Mouse (Mus musculus) layer of hippocampus, postnatal 36 days (tissue): ENCODE results near the gene Cdca7. TPM values are rescaled to one million over a fixed set of nuclear protein-coding genes. Genes with fewer than 3 reads are reported as not detected.

Experiments used
- DNase-seq, 2 experiments: peaks; one replicate each; pipeline ENCODE4 v3.0.0; 2022
- total RNA-seq, 2 experiments: library from RNA; stranded (reverse); gene quantifications; 2 replicates each; pipeline ENCODE4 v1.2.3; 2021

Gene Cdca7
- 1 to 10 TPM; 6.3 to 6.7 TPM for total RNA-seq

DNA sequence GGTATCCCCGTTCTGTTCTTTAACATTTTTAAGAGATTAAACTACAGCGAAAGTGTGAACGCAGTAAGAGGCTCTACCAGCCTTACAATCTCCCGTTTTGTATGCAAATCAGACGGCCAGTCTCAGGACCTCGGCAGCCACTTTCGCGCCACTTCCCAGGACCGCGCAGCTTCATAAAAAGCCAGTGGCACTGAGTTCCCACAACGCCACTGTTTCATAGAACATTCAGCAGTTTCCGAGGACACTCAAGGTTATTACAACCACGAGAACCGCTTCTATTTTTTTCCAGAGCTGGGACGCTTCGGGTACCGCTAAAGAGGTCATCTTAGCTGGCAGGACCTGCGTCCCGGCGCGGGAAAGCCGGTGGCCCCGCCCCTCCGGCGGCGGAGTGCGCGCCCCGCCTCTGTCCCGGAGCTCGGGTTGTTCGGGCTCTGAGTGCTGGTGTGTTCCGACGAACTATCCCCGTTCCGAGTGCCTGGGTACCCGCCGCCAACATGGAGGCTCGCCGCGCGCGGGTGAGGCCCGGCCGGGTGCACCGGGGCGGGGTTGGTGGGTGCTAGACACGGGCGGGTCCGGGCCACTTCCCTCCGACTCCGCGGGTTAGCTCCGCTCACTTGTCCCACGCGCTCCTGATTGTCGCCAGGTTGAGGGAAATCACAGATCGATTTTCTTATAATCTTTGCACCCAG lies at the start of gene Cdca7:
Gene Cdca7 (plus strand): TSS at position 363 of the 689 bp plus-strand sequence.
- DNase-seq, result peak; percentile 72 to 74

DNA sequence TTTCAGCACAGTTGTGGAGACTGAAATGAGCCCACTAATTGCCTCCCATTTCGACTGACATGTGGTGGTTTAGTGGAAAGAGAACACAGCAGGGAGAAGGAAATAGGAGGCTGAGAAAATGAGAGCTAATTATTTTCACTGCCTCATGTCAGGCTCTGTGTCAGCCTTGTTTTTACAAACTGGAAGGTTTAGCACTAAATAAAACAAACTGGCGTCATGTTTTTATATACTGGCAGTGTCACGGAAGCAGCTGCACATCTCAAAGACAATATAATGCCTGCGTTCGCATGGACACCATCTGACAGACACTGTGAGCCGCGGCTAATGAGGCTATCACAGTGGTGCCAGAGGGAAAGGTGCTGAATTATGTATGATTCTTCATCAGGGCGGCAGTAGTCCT lies 49.2 kb upstream of the Cdca7 start:
- DNase-seq, result peak in 1 of 2 experiments; percentile 18

DNA sequence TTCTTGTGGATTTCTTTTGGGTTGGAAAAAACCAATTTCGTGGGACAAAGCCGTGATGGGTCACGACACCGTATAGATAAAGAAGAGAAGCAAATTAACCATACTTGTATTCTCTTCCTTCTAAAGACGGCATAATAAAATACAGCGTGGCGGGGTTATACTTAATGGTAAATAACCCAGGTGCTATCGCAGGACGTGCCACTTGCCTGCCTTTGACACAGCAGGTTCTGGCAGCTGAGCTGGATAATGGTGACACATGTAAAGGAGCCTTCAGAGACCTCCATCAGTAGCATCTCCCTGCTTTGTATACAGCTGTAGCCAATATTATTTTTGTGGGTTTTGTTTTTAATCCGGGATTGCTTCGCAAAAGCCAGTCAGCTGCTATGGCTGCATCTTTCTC lies 48.7 kb upstream of the Cdca7 start:
- DNase-seq, result no peak

DNA sequence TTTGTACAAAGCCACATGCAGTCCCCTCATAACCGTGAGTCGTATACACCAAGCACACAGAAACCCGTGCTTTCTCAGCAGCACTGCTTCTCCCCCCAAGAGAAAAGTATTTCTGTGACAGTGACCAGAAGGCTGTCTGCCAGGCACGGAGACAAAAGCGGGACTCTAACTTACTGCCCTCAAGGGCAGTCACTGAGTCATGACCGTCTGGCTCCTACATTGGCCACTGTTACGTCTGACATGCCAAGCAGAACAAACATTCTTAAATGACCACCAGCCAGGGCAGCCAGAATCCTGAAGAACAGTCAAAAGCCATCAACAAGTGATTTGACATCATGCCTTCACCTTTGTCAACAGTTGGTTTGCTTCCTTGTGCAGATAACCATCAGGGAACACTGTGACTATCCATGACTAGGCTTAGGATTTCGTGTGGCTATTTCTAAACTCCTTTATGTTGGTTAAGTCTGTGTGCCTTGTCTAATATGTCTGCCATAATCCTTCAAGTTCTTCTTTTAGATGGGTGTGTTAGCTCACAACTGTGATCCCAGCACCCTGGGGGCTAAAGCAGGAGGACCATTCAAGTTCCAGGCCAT lies 36.9 kb upstream of the Cdca7 start:
- no peak for DNase-seq

DNA sequence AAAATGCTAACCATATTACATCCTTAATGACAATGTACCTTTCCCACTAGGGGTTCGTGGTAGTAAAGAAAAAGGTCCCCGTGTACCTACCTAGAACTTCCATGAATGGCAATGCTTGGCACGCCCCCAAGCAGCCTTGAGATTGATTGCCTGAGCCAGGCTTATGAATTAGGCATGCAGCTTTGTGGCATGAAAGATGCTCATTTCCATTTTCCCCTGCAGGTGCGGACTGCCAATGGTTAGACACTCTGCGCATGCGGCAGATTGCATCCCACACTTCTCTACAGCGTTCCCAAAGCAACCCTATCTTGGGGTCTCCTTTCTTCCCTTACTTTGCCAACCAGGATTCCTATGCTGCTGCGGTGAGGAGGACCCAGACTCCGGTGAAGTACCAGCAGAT lies 34.9 kb upstream of the Cdca7 start:
- DNase-seq, result no peak

DNA sequence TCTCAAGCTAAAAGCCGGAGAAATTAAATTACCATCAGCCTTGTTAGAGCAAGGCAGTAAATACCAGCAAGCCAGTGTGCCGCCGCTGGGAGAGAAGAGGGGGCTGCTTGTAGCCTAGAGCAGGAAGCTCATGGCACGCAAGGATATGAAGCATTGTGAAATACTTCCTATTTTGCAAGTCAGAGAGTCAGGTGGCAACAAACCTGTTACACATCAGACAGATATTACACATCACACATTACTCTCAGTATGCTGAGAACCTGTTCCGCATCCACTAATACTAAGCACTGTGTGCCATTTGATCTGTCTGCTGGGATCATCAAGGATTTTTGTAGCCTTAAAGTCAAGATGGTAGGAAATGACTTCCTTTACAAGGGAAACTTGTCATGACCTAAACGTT lies 33.1 kb upstream of the Cdca7 start:
- DNase-seq, result no peak

DNA sequence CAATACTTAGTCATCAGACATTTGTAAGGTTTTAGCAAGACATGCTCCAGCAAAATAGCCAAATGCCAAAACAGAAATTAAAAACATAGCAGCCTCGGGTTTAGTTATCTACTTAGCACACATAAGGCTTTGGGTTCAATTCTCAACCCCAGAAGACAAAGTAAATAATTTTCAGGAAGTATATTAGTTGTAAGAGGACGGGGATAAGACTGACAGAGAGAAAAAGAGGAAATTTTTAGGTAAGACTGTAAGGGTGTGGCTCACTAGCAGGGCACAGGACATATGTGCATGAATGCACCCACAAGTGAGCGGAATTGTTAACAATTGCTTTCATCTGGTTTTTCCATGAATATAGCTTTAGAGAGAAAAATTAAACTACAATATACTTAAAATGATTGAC lies 32.0 kb upstream of the Cdca7 start:
- no peak for DNase-seq

DNA sequence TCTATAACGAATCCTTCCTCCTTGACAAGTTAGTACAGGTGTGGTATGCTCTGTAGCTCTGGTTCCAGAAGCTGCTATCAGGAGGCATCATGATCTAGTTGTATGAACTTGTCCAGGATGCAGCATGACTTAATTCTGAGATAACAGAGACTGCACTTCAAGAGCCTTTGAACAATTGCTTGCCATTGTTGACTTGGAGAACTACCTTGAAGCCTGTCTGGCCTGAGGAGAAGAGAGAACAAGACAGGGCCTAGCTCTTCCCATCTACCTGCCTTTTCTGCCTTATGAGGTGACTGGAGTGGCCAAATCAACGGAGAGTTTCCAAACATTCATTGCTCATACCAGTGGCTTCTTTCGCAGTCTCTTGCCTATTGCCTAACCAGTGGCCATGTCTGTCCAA lies 29.9 kb upstream of the Cdca7 start:
- no peak for DNase-seq

DNA sequence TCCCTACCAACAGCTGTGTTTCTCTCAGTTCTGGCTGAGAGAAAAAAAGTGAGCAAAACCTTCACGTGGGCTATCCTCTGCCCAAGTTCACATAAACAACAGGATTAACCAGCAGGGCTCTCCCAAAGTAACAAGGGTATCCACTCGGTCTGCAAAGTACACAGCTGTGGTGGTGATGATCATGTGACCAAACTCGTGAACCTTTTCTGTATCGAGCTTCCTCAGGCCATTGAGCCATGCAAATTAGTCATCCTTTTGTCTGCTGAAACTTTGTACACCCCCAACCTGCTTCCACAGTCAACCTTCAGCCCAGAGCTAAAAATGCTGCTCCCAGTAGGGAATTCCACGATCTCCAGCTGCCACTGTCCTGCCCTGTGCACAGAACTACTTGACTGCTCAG lies 29.3 kb upstream of the Cdca7 start:
- DNase-seq, result no peak

DNA sequence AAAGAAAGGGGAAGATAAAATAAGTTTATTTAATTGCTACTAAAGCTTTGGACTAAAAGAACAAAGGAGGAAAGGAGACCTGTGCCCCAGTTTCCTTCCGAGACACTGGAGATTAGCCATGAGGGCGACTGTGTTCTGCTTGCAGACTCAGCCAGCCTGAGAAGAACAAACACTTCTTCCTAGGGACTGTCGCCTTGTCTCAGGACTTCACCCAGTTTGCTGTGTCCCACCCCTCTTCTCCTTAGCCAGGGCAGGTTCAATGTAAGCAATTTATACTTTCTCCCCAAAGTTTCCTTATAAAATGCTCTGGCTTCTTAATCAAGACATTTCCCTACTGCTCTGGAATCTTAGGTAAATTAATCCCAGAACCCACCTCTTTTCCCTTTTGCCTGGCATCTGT lies 22.4 kb upstream of the Cdca7 start:
- no peak for DNase-seq

DNA sequence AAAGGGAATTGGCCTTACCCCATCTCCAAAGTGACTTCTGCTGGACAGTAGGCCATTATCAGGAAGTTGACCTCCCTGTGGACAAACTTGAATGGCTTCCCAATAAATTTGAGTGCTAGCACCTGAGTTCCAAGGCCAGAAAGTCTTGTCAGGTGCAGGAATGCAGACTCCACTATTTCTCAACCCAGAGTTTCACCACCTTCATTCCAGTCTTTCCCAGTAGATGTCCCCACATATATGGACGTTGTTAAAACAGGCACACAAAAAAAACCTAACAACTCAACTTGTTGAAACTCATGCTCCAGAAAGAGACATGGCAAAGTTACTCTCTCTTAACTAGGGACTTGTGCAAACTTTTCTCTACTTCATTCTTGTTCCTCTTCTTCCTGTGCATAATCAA lies 19.8 kb upstream of the Cdca7 start:
- DNase-seq, result no peak

DNA sequence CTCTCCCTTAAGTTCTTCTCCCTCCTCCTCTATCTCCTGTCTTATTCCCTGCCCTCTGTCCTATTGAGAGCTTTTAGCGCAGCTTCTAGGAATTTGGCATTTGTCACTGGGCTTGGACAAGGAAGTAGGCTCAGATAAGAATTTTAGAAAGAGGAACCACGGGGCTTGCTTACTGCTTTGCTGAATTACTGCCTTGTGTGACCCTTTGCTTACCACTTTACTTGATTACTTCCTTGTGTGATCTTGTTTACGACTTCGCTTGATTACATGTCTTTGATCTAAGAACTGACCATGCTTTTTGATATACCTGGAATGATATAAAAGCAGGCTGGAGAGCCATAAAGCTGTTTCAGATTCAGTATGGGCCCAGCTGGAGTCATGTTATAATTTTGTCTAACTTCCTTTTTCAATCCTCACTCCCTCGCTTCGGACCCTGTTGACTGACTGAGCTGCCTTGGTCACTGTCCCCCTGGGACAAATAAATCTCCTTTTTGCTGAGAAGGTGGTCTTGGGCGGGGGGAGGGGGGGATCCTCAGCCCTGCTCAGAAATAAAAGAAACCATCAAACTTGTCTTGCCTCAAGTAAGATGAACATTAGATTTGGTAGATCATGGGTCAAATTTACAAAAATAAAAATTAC lies 11.5 kb upstream of the Cdca7 start:
- DNase-seq, result no peak

DNA sequence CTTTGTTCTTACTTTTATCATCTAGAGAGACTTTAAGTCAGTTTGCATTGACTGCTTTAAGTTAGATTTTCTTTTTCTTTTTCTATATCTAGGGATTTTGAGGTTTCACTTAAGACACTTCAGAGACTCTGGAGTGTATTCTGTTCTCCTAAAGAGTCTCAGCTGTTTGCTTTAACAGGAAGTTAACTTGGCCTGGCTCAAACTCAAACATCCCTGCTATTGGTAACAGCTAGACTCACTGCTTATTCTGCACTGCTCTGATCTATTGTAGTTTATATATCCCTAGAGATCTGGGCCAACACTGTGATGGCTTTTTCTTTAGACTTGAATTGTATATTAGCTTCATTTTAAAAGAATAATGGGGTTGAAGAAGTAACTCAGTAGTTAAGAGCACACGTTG lies 8.4 kb upstream of the Cdca7 start:
- no peak for DNase-seq

DNA sequence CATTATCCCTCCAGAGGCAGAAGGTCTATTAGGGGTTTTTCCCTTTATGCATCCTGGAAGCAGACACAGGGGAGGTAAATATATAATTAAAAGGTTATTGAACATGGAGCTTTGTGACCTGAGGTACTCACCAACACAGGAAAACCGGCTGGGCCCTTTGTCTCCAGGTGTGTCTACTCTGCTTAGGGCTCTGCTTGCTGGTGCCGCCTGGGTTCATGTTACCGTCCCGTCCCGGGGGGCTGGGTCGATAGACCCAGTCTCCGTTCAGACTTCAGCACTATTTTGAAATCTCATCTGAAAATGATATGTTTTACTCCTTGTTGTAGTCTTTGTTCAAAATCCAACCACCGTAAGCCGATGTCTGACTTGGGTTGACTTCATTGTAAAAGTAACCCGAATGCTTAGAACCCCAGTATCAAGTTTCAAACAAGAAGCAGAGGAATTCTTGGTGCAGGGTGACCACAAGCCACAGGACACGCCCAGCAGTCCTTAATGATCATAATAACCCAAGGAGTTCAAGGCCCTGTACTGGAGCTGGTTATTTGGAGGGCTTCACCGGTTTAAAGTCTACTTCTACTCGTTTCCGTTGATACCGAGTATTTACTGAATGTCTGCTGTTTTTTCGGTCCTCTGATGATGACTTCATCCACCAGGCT lies 4.4 kb upstream of the Cdca7 start:
- DNase-seq, result no peak

DNA sequence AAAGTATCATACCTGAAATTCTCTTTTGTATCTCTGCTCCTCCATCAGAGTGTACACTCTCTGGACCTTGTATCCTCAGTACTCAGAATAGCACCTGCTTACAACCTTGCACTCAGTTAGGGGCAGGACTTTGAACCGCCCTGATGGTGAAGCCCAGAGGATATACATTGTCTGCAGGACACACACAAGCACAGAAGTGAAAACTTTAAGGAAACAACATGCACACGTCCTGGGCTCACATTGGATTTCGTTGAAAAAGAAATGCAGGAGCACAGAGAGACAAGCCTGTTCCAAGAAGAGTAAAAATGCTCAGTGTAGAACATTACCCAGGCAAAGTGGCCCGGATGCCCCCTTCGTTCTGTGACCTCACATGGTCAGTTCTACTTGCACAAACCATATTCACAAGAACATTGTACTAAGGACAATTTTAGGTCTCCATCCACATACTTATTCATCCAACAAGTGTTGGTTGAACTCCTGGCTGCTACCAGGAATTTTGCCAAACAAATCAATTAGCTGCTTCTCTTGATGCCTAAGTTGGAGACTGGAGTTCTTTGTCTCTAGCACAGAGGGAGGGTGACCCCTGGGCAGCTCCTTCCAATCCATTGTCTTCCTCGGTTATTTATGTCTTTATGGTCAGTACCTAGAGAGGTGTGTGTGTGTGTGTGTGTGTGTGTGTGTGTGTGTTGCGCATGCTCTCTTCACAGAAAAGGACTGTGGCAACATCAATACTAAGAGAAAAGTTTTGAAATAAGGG lies 1.2 kb upstream of the Cdca7 start:
- no peak for DNase-seq

DNA sequence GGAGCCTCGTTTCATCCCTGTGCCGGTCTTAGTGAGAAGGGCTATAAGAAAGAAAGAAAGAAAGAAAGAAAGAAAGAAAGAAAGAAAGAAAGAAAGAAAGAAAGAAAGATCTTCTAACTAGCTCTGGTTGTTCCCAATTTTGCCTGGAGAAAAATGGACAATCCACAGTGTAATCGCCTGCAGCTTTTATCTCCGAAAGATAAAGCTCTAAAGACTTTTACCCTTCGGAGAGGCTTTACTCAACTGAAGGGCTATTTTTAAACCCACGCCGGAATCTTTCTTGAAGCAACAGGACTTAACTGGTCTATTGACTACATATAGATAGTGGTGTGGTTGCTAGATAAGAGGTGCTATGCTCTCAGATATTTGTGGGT lies 549 bp upstream of the Cdca7 start:
- no peak for DNase-seq

DNA sequence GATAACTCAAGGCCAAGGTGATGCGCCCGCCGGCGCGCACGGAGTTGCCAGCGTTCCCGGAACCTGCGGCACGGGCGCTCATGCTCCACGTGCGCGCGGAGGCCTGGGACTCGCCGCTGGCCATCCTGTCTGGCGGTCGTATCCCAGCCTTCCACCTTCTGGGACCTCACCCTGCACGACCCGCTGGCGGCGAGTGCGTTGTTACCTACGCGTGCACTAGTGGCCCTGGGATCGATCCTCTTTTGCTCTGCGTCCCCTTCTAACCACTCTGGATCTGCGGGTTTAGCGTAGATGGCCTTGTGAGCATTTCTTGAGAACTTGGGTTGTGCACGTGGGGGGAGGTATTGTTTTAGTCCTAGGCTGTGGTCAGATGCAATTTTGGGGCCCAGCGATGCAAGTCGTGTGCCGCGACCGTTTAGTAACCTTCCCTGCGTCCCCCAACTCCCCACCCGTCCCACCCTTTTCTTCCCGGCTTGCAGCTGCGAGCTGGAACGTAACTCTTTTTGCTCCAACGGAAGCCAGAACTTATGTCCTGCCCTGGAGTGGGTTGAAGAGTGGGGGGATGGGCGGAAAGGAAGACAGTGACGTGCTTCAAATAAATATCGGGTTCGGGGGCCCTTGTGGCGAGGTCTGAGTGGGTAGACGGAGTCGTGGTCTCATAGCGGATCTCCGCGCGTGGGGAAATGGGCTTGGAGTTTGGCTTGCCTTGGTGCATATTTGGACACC lies 690 bp downstream of the Cdca7 start:
- no peak for DNase-seq

DNA sequence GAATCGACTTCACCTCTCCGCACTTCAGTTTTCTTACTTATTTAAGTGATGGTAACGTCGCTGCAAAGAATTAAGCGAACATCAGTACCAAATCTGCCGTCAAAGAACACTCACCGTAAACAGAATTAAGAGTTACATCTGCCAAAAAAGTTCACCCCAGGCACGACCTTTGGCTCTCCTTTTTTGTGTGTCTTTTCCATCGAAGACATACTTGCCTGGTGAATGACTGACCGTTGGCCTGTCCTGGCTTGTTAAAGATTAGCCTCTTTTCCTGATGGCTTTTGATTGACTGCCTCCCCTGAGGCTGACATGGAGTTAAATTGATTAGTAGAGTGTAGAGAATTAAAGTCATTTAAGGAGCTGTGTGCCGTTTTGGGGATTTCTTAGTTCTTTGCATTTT lies 1.3 kb downstream of the Cdca7 start:
- DNase-seq, result no peak

DNA sequence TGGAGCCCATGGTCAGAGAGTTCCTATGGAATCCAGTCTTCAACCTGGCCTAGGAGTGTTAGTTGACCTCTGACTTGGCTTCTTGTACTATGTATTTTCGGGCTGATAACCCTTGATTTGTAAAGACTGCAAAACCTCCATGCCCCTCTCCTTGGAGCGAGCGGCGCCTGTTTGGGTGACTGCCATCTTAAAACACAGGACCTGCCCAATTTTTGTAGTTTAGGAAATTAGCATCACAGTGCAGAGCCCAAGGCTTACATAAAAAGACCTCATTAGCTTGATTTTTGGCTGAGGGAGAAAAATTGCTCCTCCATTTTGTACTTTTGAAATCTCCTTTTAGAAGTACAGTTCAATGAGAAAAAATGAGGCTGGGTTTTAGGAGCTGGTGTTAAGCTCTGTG lies 2.2 kb downstream of the Cdca7 start:
- DNase-seq, result no peak

DNA sequence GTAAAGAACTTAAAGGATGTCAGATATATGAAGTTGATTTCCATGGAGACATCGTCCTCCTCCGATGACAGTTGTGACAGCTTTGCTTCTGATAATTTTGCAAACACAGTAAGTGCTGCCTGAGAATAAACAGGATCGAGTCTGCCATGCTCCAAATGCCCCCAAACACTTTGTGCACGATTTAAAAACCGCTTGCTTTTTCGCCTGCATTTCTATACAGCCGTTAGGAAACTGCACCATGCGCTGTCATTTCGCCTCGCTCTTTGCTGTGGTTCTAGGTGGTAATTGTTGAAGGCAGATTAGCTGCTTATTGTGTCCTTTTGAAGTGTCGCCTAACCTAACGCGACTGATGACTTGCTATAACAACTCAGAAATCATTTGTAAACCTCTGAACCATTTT lies 3.0 kb downstream of the Cdca7 start:
- DNase-seq, result no peak

DNA sequence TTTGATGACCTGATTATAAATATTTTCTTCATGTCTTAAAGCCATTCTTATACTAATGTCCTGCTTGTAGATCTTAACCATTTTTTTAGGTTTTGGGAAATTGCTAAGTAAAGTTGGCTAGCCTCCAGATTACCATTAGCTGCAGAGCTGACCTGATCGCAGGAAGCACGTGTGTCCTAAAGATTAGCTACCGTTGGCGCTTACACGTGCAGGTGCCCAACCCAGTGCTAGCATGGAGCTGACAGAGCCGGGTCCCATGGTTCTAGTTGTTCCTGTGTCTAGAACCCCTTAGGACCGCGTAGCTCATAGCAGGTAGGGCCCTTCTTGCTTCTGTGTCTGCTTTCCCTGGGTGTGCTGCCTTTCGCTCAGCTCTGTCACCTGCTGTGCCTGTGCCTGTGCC lies 3.9 kb downstream of the Cdca7 start:
- no peak for DNase-seq

DNA sequence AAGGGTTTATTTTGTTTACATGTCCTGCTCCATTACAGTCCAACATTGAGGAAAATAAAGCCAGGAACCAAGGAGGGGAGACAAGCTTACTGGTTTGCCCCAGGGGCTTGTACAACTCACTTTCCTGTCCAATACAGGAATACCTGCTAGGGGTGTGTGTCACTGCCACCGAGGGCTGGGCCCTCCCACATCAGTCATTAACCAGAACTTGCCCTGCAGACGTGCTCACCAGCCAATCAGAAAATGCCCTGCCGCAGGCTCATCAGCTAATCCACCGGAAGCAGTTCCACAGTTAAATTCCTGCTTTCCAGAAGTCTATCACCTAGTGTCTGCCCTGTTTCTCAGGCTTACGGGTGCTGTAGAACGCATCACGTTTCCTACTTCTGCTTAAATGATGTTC lies 15.7 kb downstream of the Cdca7 start:
- no peak for DNase-seq
